Mouse (Mus musculus) forebrain, embryonic 12.5 days (tissue): Measurements from ENCODE around the gene Slc10a1. TPM values are rescaled to one million over a fixed set of nuclear protein-coding genes. Genes with fewer than 3 reads are reported as not detected.

Experiments
- ATAC-seq: fragments of 200-750 bp; cut with Nextera tagmentation; 2 replicates; pipeline ENCODE4 v1.8.0; 2017; ENCODE audit warnings: moderate TSS enrichment; ENCODE audit not compliant: low FRiP score
- H3K27ac ChIP-seq: fragments of 300-500 bp; sonication (generic); 2 replicates; pipeline ENCODE4 v1.5.1; 2016; ENCODE audit warnings: mild to moderate bottlenecking
- H3K27me3 ChIP-seq: fragments of 300-500 bp; sonication (generic); 2 replicates; pipeline ENCODE4 v1.6.1; 2016; ENCODE audit warnings: mild to moderate bottlenecking
- H3K36me3 ChIP-seq: fragments of 300-500 bp; sonication (generic); replicated peaks from 2 replicates; pipeline ENCODE4 v1.6.1; 2016; ENCODE audit warnings: mild to moderate bottlenecking
- H3K4me1 ChIP-seq: fragments of 300-500 bp; sonication (generic); 2 replicates; pipeline ENCODE4 v1.6.1; 2016
- H3K4me2 ChIP-seq: fragments of 300-500 bp; sonication (generic); 2 replicates; pipeline ENCODE4 v1.6.1; 2016; ENCODE audit warnings: mild to moderate bottlenecking, moderate library complexity
- H3K4me3 ChIP-seq: fragments of 300-500 bp; sonication (generic); replicated peaks from 2 replicates; pipeline ENCODE4 v1.5.1; 2016; ENCODE audit warnings: mild to moderate bottlenecking
- H3K9ac ChIP-seq: fragments of 300-500 bp; sonication (generic); 2 replicates; pipeline ENCODE4 v1.6.1; 2016; ENCODE audit warnings: mild to moderate bottlenecking
- H3K9me3 ChIP-seq: fragments of 300-500 bp; sonication (generic); 2 replicates; pipeline ENCODE4 v1.6.1; 2016
- WGBS: fragments of 180-500 bp; shearing (Covaris S2); methylation state at CpG from one replicate; pipeline ENCODE4 v1.1.7; 2016; 5-methylcytosine and 5-hydroxymethylcytosine counted together
- polyA plus RNA-seq: library from polyadenylated mRNA; unstranded; fragments of >200 nt; fragmentation: Nextera tagmentation; extraction: Ambion mirVana; gene quantifications from 2 replicates; pipeline ENCODE4 v1.2.1, GENCODE M21; 2016

Gene Slc10a1
- polyA plus RNA-seq, 1 experiment from 2014 or later = 1.4 TPM

DNA sequence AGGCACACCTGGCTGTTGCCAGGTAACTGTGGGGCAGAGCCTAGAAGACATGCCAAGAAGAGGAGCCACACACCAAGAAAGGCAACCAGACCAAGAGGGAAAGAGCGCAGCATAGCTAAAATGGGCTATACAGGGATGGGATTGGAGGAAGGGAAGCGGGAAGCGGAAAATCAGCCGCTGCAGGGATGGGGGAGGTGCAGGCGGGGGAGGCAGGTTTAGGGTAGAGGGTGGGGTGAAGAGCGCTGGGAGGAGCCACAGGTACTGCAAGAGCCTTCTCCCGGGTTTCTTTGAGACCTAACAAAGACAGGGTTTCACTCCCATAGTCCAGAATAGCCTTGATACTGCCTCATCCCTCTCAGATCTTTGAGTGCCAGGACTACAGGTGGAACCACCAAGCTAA is 45.6 kb downstream of the Slc10a1 start:
- no peak for ATAC-seq
- H3K27ac ChIP-seq = no peak overlapping the region
- H3K4me2 ChIP-seq = peak overlapping the region; percentile 24; the same call in 1 of the 2 replicates
- H3K9ac ChIP-seq = no peak overlapping the region
- H3K36me3 ChIP-seq = no peaks in the 10 kb centered on the region
- peaks cover 3% of the 10 kb centered on the region; the same call in 1 of the 2 replicates for H3K4me1 ChIP-seq
- WGBS = 6% methylated on average over 7 of the region's 7 CpGs
- H3K27me3 ChIP-seq = peaks cover 4% of the 10 kb centered on the region; the same call in 1 of the 2 replicates
- no peak overlapping the region for H3K4me3 ChIP-seq
- 0 out of 2 replicates have a peak, but pooled peaks cover 2% of the 10 kb centered on the region for H3K9me3 ChIP-seq

DNA sequence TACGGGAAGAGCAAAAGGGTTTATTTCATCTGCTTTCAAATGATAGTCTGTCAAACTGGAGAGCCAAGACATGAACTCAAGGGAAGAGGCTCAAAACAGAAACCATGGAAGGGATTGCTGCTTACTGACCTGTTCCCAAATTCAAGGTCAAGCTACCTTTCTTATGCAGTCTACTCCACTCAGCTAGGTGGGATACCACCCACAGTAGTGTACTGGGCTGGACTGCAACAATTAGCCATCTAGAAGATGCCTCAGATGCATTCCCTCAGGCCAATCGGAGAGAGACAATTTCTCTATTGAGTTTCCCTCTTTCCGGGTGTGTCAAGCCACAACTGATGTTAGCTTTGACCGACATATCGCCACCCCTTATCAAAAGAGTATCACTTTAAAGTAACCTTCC is 47.2 kb downstream of the Slc10a1 start:
- Histone ChIP-seq H3K4me2 (no peak overlapping the region), H3K9ac (no peak overlapping the region), H3K4me1 (peaks cover 3% of the 10 kb centered on the region; the same call in 1 of the 2 replicates), H3K36me3 (no peaks in the 10 kb centered on the region), H3K9me3 (0 out of 2 replicates have a peak, but pooled peaks cover 2% of the 10 kb centered on the region), H3K27ac (no peak overlapping the region), H3K27me3 (peaks cover 4% of the 10 kb centered on the region; the same call in 1 of the 2 replicates), H3K4me3 (no peak overlapping the region)
- 92% methylated on average over 5 of the region's 5 CpGs for WGBS
- no peak for ATAC-seq

DNA sequence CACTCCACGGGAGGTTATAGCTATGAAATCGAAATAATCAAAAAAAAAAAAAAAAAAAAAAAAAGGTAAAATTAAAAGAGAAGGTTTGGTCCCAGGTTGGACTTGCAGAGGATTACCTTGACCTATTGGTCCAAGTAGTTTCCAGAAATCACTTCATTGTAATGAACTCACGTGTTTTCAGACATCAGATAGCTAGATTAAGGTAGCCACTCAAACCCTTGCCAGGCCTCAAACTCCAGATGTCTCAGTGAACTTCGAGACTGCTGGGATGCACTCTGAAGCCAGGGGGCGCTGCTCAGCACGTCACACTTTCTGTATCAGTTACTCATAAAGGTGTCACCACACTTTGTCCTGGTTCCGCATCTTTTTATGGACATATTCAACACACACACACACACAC is 50.7 kb downstream of the Slc10a1 start:
- no peak for ATAC-seq
- WGBS = 61% methylated on average over 7 of the region's 7 CpGs

DNA sequence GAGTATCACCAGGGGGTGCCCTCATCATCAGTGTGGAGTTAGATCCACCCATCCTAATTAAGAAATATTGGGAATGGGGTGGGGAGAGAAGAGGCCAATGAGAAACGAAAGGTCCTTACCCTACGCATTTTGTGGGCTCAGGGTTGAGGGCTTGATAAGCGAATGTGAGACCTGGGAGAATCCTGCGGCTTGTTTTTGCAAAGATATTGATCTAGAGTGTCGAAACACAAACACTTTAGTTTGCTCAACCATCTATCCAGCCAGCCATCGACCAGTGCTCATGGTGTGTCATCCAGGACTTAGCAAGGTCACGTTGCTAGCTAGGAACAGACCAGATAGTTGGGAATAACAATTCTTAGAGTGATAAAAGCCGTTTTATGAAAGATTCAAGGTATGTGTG is 58.9 kb downstream of the Slc10a1 start:
- 91% methylated on average over 8 of the region's 8 CpGs for WGBS
- ATAC-seq = no peak
- H3K9ac ChIP-seq = no peak overlapping the region
- no peaks in the 10 kb centered on the region for H3K27me3 ChIP-seq
- H3K36me3 ChIP-seq = no peaks in the 10 kb centered on the region
- H3K4me3 ChIP-seq = no peak overlapping the region
- H3K9me3 ChIP-seq = 0 out of 2 replicates have a peak, but pooled peaks cover 4% of the 10 kb centered on the region
- no peak overlapping the region for H3K27ac ChIP-seq
- no peak overlapping the region for H3K4me2 ChIP-seq
- H3K4me1 ChIP-seq = no peaks in the 10 kb centered on the region

More for the DNA sequence above, 50.7 kb downstream of the Slc10a1 start:
- Histone ChIP-seq H3K4me3 (no peak overlapping the region), H3K27ac (no peak overlapping the region), H3K4me1 (peaks cover under 1% of the 10 kb centered on the region; the same call in 1 of the 2 replicates), H3K36me3 (no peaks in the 10 kb centered on the region), H3K9ac (no peak overlapping the region), H3K9me3 (0 out of 2 replicates have a peak, but pooled peaks cover 2% of the 10 kb centered on the region), H3K4me2 (no peak overlapping the region), H3K27me3 (peaks cover 2% of the 10 kb centered on the region; the same call in 1 of the 2 replicates)

Other genes with a start within 250 kb of the Slc10a1 start
- gene Ccdc177, start 208.0 kb downstream of the Slc10a1 start, polyA plus RNA-seq = 6.2 and 7.8 TPM in 2 replicates
- 19.5 and 21.2 TPM in 2 replicates for gene Susd6, start 178.2 kb downstream of the Slc10a1 start, polyA plus RNA-seq
- 656 and 658 TPM in 2 replicates for gene Srsf5, start 23.2 kb downstream of the Slc10a1 start, polyA plus RNA-seq
- gene Smoc1, start 58.1 kb upstream of the Slc10a1 start, polyA plus RNA-seq = 7.3 and 8.5 TPM in 2 replicates